In genomic region chr1:179114833-179115495, GRCm38 (mm10) we compare ENCODE assay signal across 23 mouse cellular contexts.
DNase-seq lines count a peak whose midpoint lies in the region; ATAC-seq and TF ChIP-seq lines count a peak whose summit lies in the region.
"Had no signal": no experiment of that assay in that cellular context is flagged by ENCODE, and none has a peak within 500 bp of the region (broad histone marks: within the 10 kb centered on the region; RNA-seq: fewer than 3 reads in every experiment).

No protein-coding gene starts in this region.

- no peak for DNase-seq in heart, adult 18-20 months
- DNase-seq in kidney, postnatal 10 days, result no peak
- DNase-seq in MEL (ENCODE audit: low read depth, low spot score), result no peak
- DNase-seq in kidney, postnatal 14 days, result peak; percentile 24
- DNase-seq: adrenal gland, adult 2 months; cerebellum, adult 11 months; cerebellum, adult 9-11 months; forebrain, postnatal 0 days; heart, postnatal 10 days; layer of hippocampus, adult 9-11 months; lung, postnatal 10 days; right cerebral cortex, adult 18-20 months; right cerebral cortex, postnatal 4 days had no signal

- H3K4me3 ChIP-seq in heart, embryonic 13.5 days, result no peak overlapping the region
- no peak overlapping the region for H3K4me3 ChIP-seq in kidney, embryonic 16.5 days (ENCODE audit: low read length)
- no peak overlapping the region for H3K4me3 ChIP-seq in MEL (ENCODE audit: control insufficient read depth in 1 of 2, insufficient read depth in 1 of 2, low read depth in 2 of 2, low read length in 2 of 2)
- no peak overlapping the region for H3K4me3 ChIP-seq in midbrain, embryonic 16.5 days (ENCODE audit: low read depth, low read length)
- H3K4me3 ChIP-seq: hindbrain, embryonic 10.5 days; limb, embryonic 13.5 days; neural tube, embryonic 15.5 days had no signal

- H3K79me2 ChIP-seq in MEL (ENCODE audit: control insufficient read depth, insufficient read depth, low read length, poor library complexity), result no peaks in the 10 kb centered on the region

- TF ChIP-seq CTCF in MEL (IDR thresholded peaks at IDR 0.05 in 2 of 3, conservative IDR thresholded peaks at IDR 0.05 in 1 of 3; ENCODE audit: control insufficient read depth in 1 of 3, insufficient read depth in 1 of 3, low read depth in 2 of 3, low read length in 3 of 3, poor library complexity in 1 of 3, severe bottlenecking in 1 of 3), result no peak

- H3K9ac ChIP-seq in heart, embryonic 13.5 days, result no peak overlapping the region
- no peak overlapping the region for H3K9ac ChIP-seq in kidney, embryonic 16.5 days (replicated peaks; ENCODE audit: low read length)
- no peak overlapping the region for H3K9ac ChIP-seq in MEL (ENCODE audit: control insufficient read depth, low read depth, low read length, poor library complexity, severe bottlenecking)
- H3K9ac ChIP-seq in midbrain, embryonic 16.5 days (ENCODE audit: low read depth, low read length), result no peak overlapping the region
- H3K9ac ChIP-seq: forebrain, postnatal 0 days; limb, embryonic 13.5 days; liver, embryonic 14.5 days; neural tube, embryonic 15.5 days had no signal

- no peaks in the 10 kb centered on the region for H3K27me3 ChIP-seq in heart, embryonic 13.5 days (replicated peaks)
- no peaks in the 10 kb centered on the region for H3K27me3 ChIP-seq in kidney, embryonic 16.5 days (ENCODE audit: insufficient read depth, low read length)
- H3K27me3 ChIP-seq in MEL (ENCODE audit: control insufficient read depth in 1 of 2, insufficient read depth in 2 of 2, low read length in 2 of 2), result no peaks in the 10 kb centered on the region
- H3K27me3 ChIP-seq in midbrain, embryonic 16.5 days (ENCODE audit: control insufficient read depth, insufficient read depth, low read depth, low read length), result no peaks in the 10 kb centered on the region
- H3K27me3 ChIP-seq: limb, embryonic 13.5 days; neural tube, embryonic 15.5 days; Patski had no signal

- WGBS in heart, embryonic 13.5 days, result 57% methylated on average over 7 of the region's 7 CpGs
- WGBS in kidney, embryonic 16.5 days, result 56% methylated on average over 7 of the region's 7 CpGs
- WGBS in midbrain, embryonic 16.5 days, result 90% methylated on average over 7 of the region's 7 CpGs

- H3K4me2 ChIP-seq in heart, embryonic 13.5 days, result no peak overlapping the region
- no peak overlapping the region for H3K4me2 ChIP-seq in kidney, embryonic 16.5 days (replicated peaks; ENCODE audit: low read depth, low read length)
- no peak overlapping the region for H3K4me2 ChIP-seq in midbrain, embryonic 16.5 days (ENCODE audit: low read length)
- H3K4me2 ChIP-seq: limb, embryonic 13.5 days; midbrain, embryonic 11.5 days; neural tube, embryonic 15.5 days had no signal

- ATAC-seq in heart, embryonic 13.5 days (ENCODE audit: extremely low read depth, insufficient number of reproducible peaks, low FRiP score, low TSS enrichment), result no peak
- ATAC-seq in kidney, embryonic 16.5 days (ENCODE audit: low FRiP score, low TSS enrichment), result no peak
- ATAC-seq in midbrain, embryonic 16.5 days, result no peak
- ATAC-seq: forebrain, postnatal 0 days; hindbrain, embryonic 16.5 days; Patski had no signal

- TF ChIP-seq EP300 in MEL (IDR thresholded peaks at IDR 0.05; ENCODE audit: low read depth in 1 of 2, low read length in 2 of 2), result peak in 1 of 2 experiments; percentile 64; a peak in 2 of 4 replicates

- TF ChIP-seq POLR2A in MEL (IDR thresholded peaks at IDR 0.05; ENCODE audit: control insufficient read depth in 1 of 2, insufficient read depth in 1 of 2, low read depth in 1 of 2, low read length in 2 of 2, poor library complexity in 1 of 2), result no peak

- TF ChIP-seq RAD21 in MEL (IDR thresholded peaks at IDR 0.05; ENCODE audit: low read depth, low read length), result no peak

- 0 out of 2 replicates have a peak, but pooled peaks cover 3% of the 10 kb centered on the region for H3K9me3 ChIP-seq in heart, embryonic 13.5 days
- no peaks in the 10 kb centered on the region for H3K9me3 ChIP-seq in kidney, embryonic 16.5 days (ENCODE audit: low read length)
- H3K9me3 ChIP-seq in MEL (replicated peaks; ENCODE audit: insufficient read depth, low read length), result no peaks in the 10 kb centered on the region
- no peaks in the 10 kb centered on the region for H3K9me3 ChIP-seq in midbrain, embryonic 16.5 days (replicated peaks; ENCODE audit: control insufficient read depth, low read length, poor library complexity, severe bottlenecking)
- H3K9me3 ChIP-seq: hindbrain, embryonic 10.5 days had no signal

- H3K4me1 ChIP-seq in heart, embryonic 13.5 days, result peaks cover 42% of the 10 kb centered on the region
- H3K4me1 ChIP-seq in kidney, embryonic 16.5 days (ENCODE audit: insufficient read depth, low read length), result 0 out of 2 replicates have a peak, but pooled peaks cover 4% of the 10 kb centered on the region
- peaks cover 30 to 35% of the 10 kb centered on the region in 2 experiments for H3K4me1 ChIP-seq in MEL (ENCODE audit: control insufficient read depth in 1 of 2, insufficient read depth in 2 of 2, low read length in 2 of 2)
- no peaks in the 10 kb centered on the region for H3K4me1 ChIP-seq in midbrain, embryonic 16.5 days (ENCODE audit: control insufficient read depth, insufficient read depth, low read length)
- H3K4me1 ChIP-seq: neural tube, embryonic 15.5 days had no signal

- H3K36me3 ChIP-seq in heart, embryonic 13.5 days, result no peaks in the 10 kb centered on the region
- no peaks in the 10 kb centered on the region for H3K36me3 ChIP-seq in kidney, embryonic 16.5 days (ENCODE audit: insufficient read depth, low read length)
- peaks cover 0 to 42% of the 10 kb centered on the region in 2 experiments; a peak in 2 of 4 replicates for H3K36me3 ChIP-seq in MEL (ENCODE audit: control insufficient read depth in 1 of 2, insufficient read depth in 2 of 2, low read length in 2 of 2)
- no peaks in the 10 kb centered on the region for H3K36me3 ChIP-seq in midbrain, embryonic 16.5 days (ENCODE audit: control insufficient read depth, insufficient read depth, low read length)
- H3K36me3 ChIP-seq: hindbrain, embryonic 10.5 days; limb, embryonic 13.5 days; neural tube, embryonic 15.5 days had no signal

- H3K27ac ChIP-seq in heart, embryonic 13.5 days (replicated peaks), result peak overlapping the region; percentile 26; the same call in 1 of the 2 replicates
- peak overlapping the region; percentile 76 for H3K27ac ChIP-seq in kidney, embryonic 16.5 days (ENCODE audit: low read length)
- peak overlapping the region; percentile 94 for H3K27ac ChIP-seq in MEL (ENCODE audit: control insufficient read depth, low read depth, low read length)
- H3K27ac ChIP-seq in midbrain, embryonic 16.5 days (ENCODE audit: low read length), result no peak overlapping the region
- H3K27ac ChIP-seq: hindbrain, embryonic 10.5 days; limb, embryonic 13.5 days; liver, embryonic 14.5 days; neural tube, embryonic 15.5 days had no signal

TF ChIP-seq in MEL, 35 proteins besides CTCF, POLR2A, EP300 and RAD21:
- TF ChIP-seq SIN3A (IDR thresholded peaks at IDR 0.05; ENCODE audit: low read length) (peak; percentile 43; the same call in 1 of the 2 replicates), USF2 (IDR thresholded peaks at IDR 0.05; ENCODE audit: borderline replicate concordance in 1 of 2, insufficient read depth in 1 of 2, low read depth in 1 of 2, low read length in 2 of 2) (no peak), MYC (IDR thresholded peaks at IDR 0.05; ENCODE audit: low read depth, low read length) (peak; percentile 49; the same call in 1 of the 2 replicates), MAX (IDR thresholded peaks at IDR 0.05; ENCODE audit: low read length) (peak; percentile 60), MYB (IDR thresholded peaks at IDR 0.05; ENCODE audit: low read depth, low read length) (peak; percentile 23; the same call in 1 of the 2 replicates), MXI1 (IDR thresholded peaks at IDR 0.05; ENCODE audit: low read depth, low read length) (peak; percentile 73), BHLHE40 (IDR thresholded peaks at IDR 0.05; ENCODE audit: borderline replicate concordance, low read depth, low read length) (no peak), GATA1 (IDR thresholded peaks at IDR 0.05; ENCODE audit: low read depth, low read length) (0 out of 2 replicates have a peak, but pooled peaks have one; percentile 14), USF1 (IDR thresholded peaks at IDR 0.05; ENCODE audit: low read depth, low read length) (peak; percentile 72; the same call in 1 of the 2 replicates), HCFC1 (IDR thresholded peaks at IDR 0.05; ENCODE audit: low read depth, low read length) (no peak), ETS1 (IDR thresholded peaks at IDR 0.05; ENCODE audit: low read depth, low read length) (peak; percentile 40; the same call in 1 of the 2 replicates), SMC3 (IDR thresholded peaks at IDR 0.05; ENCODE audit: low read depth, low read length) (no peak)
TF ChIP-seq in MEL: peak in this region for 8.
